Comparison of ENCODE assay signal across 22 mouse cellular contexts in genomic region chr3:83210210-83210609, GRCm38 (mm10).
DNase-seq lines count a peak whose midpoint lies in the region; ATAC-seq and TF ChIP-seq lines count a peak whose summit lies in the region.
"Had no signal": no experiment of that assay in that cellular context is flagged by ENCODE, and none has a peak within 500 bp of the region (broad histone marks: within the 10 kb centered on the region; RNA-seq: fewer than 3 reads in every experiment).

No protein-coding gene starts in this region.

- no peak overlapping the region for H3K4me3 ChIP-seq in hindbrain, embryonic 10.5 days
- H3K4me3 ChIP-seq in hindbrain, embryonic 12.5 days: no peak overlapping the region
- no peak overlapping the region for H3K4me3 ChIP-seq in heart, adult 2 months
- H3K4me3 ChIP-seq in heart, embryonic 10.5 days: no peak overlapping the region
- no peak overlapping the region for H3K4me3 ChIP-seq in limb, embryonic 15.5 days
- H3K4me3 ChIP-seq: embryonic facial prominence, embryonic 12.5 days; forebrain, embryonic 15.5 days; hindbrain, embryonic 15.5 days; kidney, embryonic 15.5 days; layer of hippocampus, adult 2 months; megakaryocyte, embryonic 14.5 days; neural tube, embryonic 15.5 days; stomach, embryonic 15.5 days had no signal

- ATAC-seq in hindbrain, embryonic 12.5 days (ENCODE audit: low FRiP score): no peak
- ATAC-seq in limb, embryonic 15.5 days (ENCODE audit: insufficient number of reproducible peaks, low FRiP score, low TSS enrichment, low read depth): peak; percentile 35; the same call in 1 of the 2 replicates
- ATAC-seq: forebrain, embryonic 15.5 days; intestine, embryonic 16.5 days; liver, postnatal 0 days; midbrain, embryonic 16.5 days had no signal

- no peak for TF ChIP-seq EP300 in heart, adult 2 months (IDR thresholded peaks at IDR 0.05; ENCODE audit: insufficient read depth, low read depth, low read length)

- no peaks in the 10 kb centered on the region for H3K9me3 ChIP-seq in hindbrain, embryonic 10.5 days
- no peaks in the 10 kb centered on the region for H3K9me3 ChIP-seq in hindbrain, embryonic 12.5 days (replicated peaks)
- H3K9me3 ChIP-seq in heart, embryonic 10.5 days: no peaks in the 10 kb centered on the region
- H3K9me3 ChIP-seq in limb, embryonic 15.5 days: no peaks in the 10 kb centered on the region
- H3K9me3 ChIP-seq: embryonic facial prominence, embryonic 12.5 days; forebrain, embryonic 15.5 days; hindbrain, embryonic 15.5 days; kidney, embryonic 15.5 days; megakaryocyte, embryonic 14.5 days; neural tube, embryonic 15.5 days; stomach, embryonic 15.5 days had no signal

- no peaks in the 10 kb centered on the region for H3K36me3 ChIP-seq in hindbrain, embryonic 10.5 days
- no peaks in the 10 kb centered on the region for H3K36me3 ChIP-seq in hindbrain, embryonic 12.5 days
- no peaks in the 10 kb centered on the region for H3K36me3 ChIP-seq in heart, adult 2 months (ENCODE audit: control insufficient read depth, insufficient read depth, low read length)
- no peaks in the 10 kb centered on the region for H3K36me3 ChIP-seq in heart, embryonic 10.5 days
- no peaks in the 10 kb centered on the region for H3K36me3 ChIP-seq in limb, embryonic 15.5 days
- H3K36me3 ChIP-seq: embryonic facial prominence, embryonic 12.5 days; forebrain, embryonic 15.5 days; hindbrain, embryonic 15.5 days; kidney, embryonic 15.5 days; neural tube, embryonic 15.5 days; stomach, embryonic 15.5 days had no signal

- peak overlapping the region; percentile 35; the same call in 1 of the 2 replicates for H3K27ac ChIP-seq in hindbrain, embryonic 10.5 days
- no peak overlapping the region for H3K27ac ChIP-seq in hindbrain, embryonic 12.5 days
- H3K27ac ChIP-seq in heart, adult 2 months: no peak overlapping the region
- H3K27ac ChIP-seq in heart, embryonic 10.5 days: 0 out of 2 replicates have a peak overlapping the region, but pooled peaks have one; percentile 30
- H3K27ac ChIP-seq in limb, embryonic 15.5 days: peak overlapping the region; percentile 1; the same call in 1 of the 2 replicates
- H3K27ac ChIP-seq: embryonic facial prominence, embryonic 12.5 days; forebrain, embryonic 15.5 days; hindbrain, embryonic 15.5 days; kidney, embryonic 15.5 days; layer of hippocampus, adult 2 months; neural tube, embryonic 15.5 days; stomach, embryonic 15.5 days had no signal

- DNase-seq in hindbrain, embryonic 10.5 days (ENCODE audit: low spot score): no peak
- DNase-seq in heart, adult 2 months: peak; percentile 25 to 41
- no peak for DNase-seq in heart, embryonic 10.5 days (ENCODE audit: low spot score)
- DNase-seq in frontal cortex, postnatal 10 days (ENCODE audit: low spot score in 2 of 2): no peak
- DNase-seq in B cell, adult 2 months: no peak
- DNase-seq: cerebellum, adult 9-10 months; layer of hippocampus, postnatal 36 days; liver, postnatal 0 days; right cerebral cortex, postnatal 25 days; thymus, adult 2 months had no signal

- no peak for TF ChIP-seq CTCF in heart, adult 2 months (IDR thresholded peaks at IDR 0.05)

- H3K4me2 ChIP-seq in hindbrain, embryonic 12.5 days (replicated peaks): no peak overlapping the region
- H3K4me2 ChIP-seq in limb, embryonic 15.5 days: no peak overlapping the region
- H3K4me2 ChIP-seq: embryonic facial prominence, embryonic 12.5 days; forebrain, embryonic 15.5 days; hindbrain, embryonic 15.5 days; kidney, embryonic 15.5 days; neural tube, embryonic 15.5 days; stomach, embryonic 15.5 days had no signal

- intact Hi-C loops in heart, adult 2 months (cut with DNase I): no loop called here

- H3K9ac ChIP-seq in hindbrain, embryonic 12.5 days: no peak overlapping the region
- H3K9ac ChIP-seq in heart, adult 2 months (ENCODE audit: low read depth, low read length): no peak overlapping the region
- no peak overlapping the region for H3K9ac ChIP-seq in limb, embryonic 15.5 days
- H3K9ac ChIP-seq: embryonic facial prominence, embryonic 12.5 days; forebrain, embryonic 15.5 days; hindbrain, embryonic 15.5 days; kidney, embryonic 15.5 days; liver, postnatal 0 days; neural tube, embryonic 15.5 days; stomach, embryonic 15.5 days had no signal

- WGBS in hindbrain, embryonic 10.5 days: 50% methylated on average over 4 of the region's 4 CpGs
- WGBS in hindbrain, embryonic 12.5 days: 46% methylated on average over 4 of the region's 4 CpGs
- 35% methylated on average over 4 of the region's 4 CpGs for WGBS in heart, adult 2 months
- WGBS in heart, embryonic 10.5 days: 46% methylated on average over 4 of the region's 4 CpGs
- WGBS in limb, embryonic 15.5 days: 68% methylated on average over 4 of the region's 4 CpGs

- H3K79me2 ChIP-seq in heart, adult 2 months (replicated peaks; ENCODE audit: control insufficient read depth, insufficient read depth, low read length): no peaks in the 10 kb centered on the region

- TF ChIP-seq POLR2A in heart, adult 2 months (IDR thresholded peaks at IDR 0.05; ENCODE audit: insufficient read depth, low read depth, low read length): no peak

- H3K4me1 ChIP-seq in hindbrain, embryonic 10.5 days (replicated peaks): peaks cover 35% of the 10 kb centered on the region
- H3K4me1 ChIP-seq in hindbrain, embryonic 12.5 days: peaks cover 16% of the 10 kb centered on the region
- peaks cover 4% of the 10 kb centered on the region for H3K4me1 ChIP-seq in heart, adult 2 months (ENCODE audit: control insufficient read depth, insufficient read depth, low read length)
- H3K4me1 ChIP-seq in heart, embryonic 10.5 days: peaks cover 34% of the 10 kb centered on the region
- H3K4me1 ChIP-seq in limb, embryonic 15.5 days: peaks cover 30% of the 10 kb centered on the region
- H3K4me1 ChIP-seq: megakaryocyte, embryonic 14.5 days had no signal

- H3K27me3 ChIP-seq in hindbrain, embryonic 10.5 days (ENCODE audit: insufficient read depth, poor library complexity, severe bottlenecking): no peaks in the 10 kb centered on the region
- H3K27me3 ChIP-seq in hindbrain, embryonic 12.5 days: no peaks in the 10 kb centered on the region
- no peaks in the 10 kb centered on the region for H3K27me3 ChIP-seq in heart, adult 2 months (ENCODE audit: control insufficient read depth, insufficient read depth, low read length)
- H3K27me3 ChIP-seq in heart, embryonic 10.5 days (ENCODE audit: insufficient read depth, poor library complexity, severe bottlenecking): no peaks in the 10 kb centered on the region
- H3K27me3 ChIP-seq in limb, embryonic 15.5 days: no peaks in the 10 kb centered on the region
- H3K27me3 ChIP-seq: embryonic facial prominence, embryonic 12.5 days; forebrain, embryonic 15.5 days; hindbrain, embryonic 15.5 days; megakaryocyte, embryonic 14.5 days; neural tube, embryonic 15.5 days; stomach, embryonic 15.5 days had no signal

Comparison
In these comparisons a context has a peak if more than half of its experiments do, and no peak if none do; other contexts are left out.
1. DNase-seq: peak in heart, adult 2 months (2 of 2); none in hindbrain, embryonic 10.5 days (single experiment), heart, embryonic 10.5 days (single experiment), frontal cortex, postnatal 10 days (0 of 2) and B cell, adult 2 months (0 of 2).
2. H3K27ac ChIP-seq: peak in hindbrain, embryonic 10.5 days (single experiment), heart, embryonic 10.5 days (single experiment) and limb, embryonic 15.5 days (single experiment); none in hindbrain, embryonic 12.5 days (single experiment) and heart, adult 2 months (single experiment).